Mouse (Mus musculus) embryonic facial prominence, embryonic 11.5 days (tissue): ENCODE measurements at regions not wholly inside any gene's neighbourhood (a gene's known extent, or its start where the extent isn't known, plus 50 kb on each side); places are given as distances from the start of the nearest gene placed in this dataset.

Experiments
- ATAC-seq: fragments of 200-750 bp; cut with Nextera tagmentation; replicated peaks from 2 replicates; pipeline ENCODE4 v1.8.0; 2017; ENCODE audit warnings: low read depth; ENCODE audit not compliant: insufficient number of reproducible peaks, low FRiP score, low TSS enrichment
- DNase-seq: peaks from one replicate; pipeline ENCODE4 v3.0.0-alpha.2; 2015; ENCODE audit warnings: low spot score
- H3K27ac ChIP-seq: fragments of 300-500 bp; sonication (generic); replicated peaks from 2 replicates; pipeline ENCODE4 v1.5.1; 2014; ENCODE audit warnings: mild to moderate bottlenecking, low read depth, low read length, control low read depth
- H3K27me3 ChIP-seq: fragments of 300-500 bp; sonication (generic); 2 replicates; pipeline ENCODE4 v1.6.1; 2014; ENCODE audit warnings: mild to moderate bottlenecking, low read length, moderate library complexity, mixed read lengths; ENCODE audit not compliant: control insufficient read depth, insufficient read depth
- H3K36me3 ChIP-seq: fragments of 300-500 bp; sonication (generic); replicated peaks from 2 replicates; pipeline ENCODE4 v1.6.1; 2014; ENCODE audit warnings: low read depth, mild to moderate bottlenecking, low read length, moderate library complexity, mixed read lengths; ENCODE audit not compliant: control insufficient read depth, insufficient read depth
- H3K4me1 ChIP-seq: fragments of 300-500 bp; sonication (generic); 2 replicates; pipeline ENCODE4 v1.6.1; 2014; ENCODE audit warnings: low read length, mixed read lengths; ENCODE audit not compliant: control insufficient read depth, insufficient read depth
- H3K4me2 ChIP-seq: fragments of 300-500 bp; sonication (generic); 2 replicates; pipeline ENCODE4 v1.6.1; 2014; ENCODE audit warnings: low read depth, mild to moderate bottlenecking, control low read depth, low read length, moderate library complexity
- H3K4me3 ChIP-seq: fragments of 300-500 bp; sonication (generic); 2 replicates; pipeline ENCODE4 v1.5.1; 2014; ENCODE audit warnings: low read depth, low read length, control low read depth
- H3K9ac ChIP-seq: fragments of 300-500 bp; sonication (generic); replicated peaks from 2 replicates; pipeline ENCODE4 v1.6.1; 2014; ENCODE audit warnings: mild to moderate bottlenecking, control low read depth, low read length
- H3K9me3 ChIP-seq: fragments of 300-500 bp; sonication (generic); replicated peaks from 2 replicates; pipeline ENCODE4 v1.6.1; 2016; ENCODE audit warnings: mild to moderate bottlenecking, low read length, inconsistent platforms, mixed read lengths; ENCODE audit not compliant: control insufficient read depth
- WGBS: fragments of 180-500 bp; shearing (Covaris S2); extraction: QIAGEN DNeasy Blood & Tissue Kit; methylation state at CpG from one replicate; pipeline ENCODE4 v1.1.7; 2014; 5-methylcytosine and 5-hydroxymethylcytosine counted together

- H3K9ac ChIP-seq = no peak overlapping the region
- no peaks in the 10 kb centered on the region for H3K36me3 ChIP-seq
- 72% methylated on average over 4 of the region's 4 CpGs for whole genome bisulfite sequencing
- no peak overlapping the region for H3K4me2 ChIP-seq
- ATAC-seq (no peak), DNase-seq (no peak)
- no peaks in the 10 kb centered on the region for H3K4me1 ChIP-seq
- H3K4me3 ChIP-seq = no peak overlapping the region
- H3K27me3 ChIP-seq = no peaks in the 10 kb centered on the region
- no peak overlapping the region for H3K27ac ChIP-seq
- H3K9me3 ChIP-seq = no peaks in the 10 kb centered on the region
Measured at GRCm38 (mm10) chr6:50008074-50008473, 102.0 kb upstream of the Mpp6 start.

- DNase-seq (no peak), ATAC-seq (no peak)
- H3K4me1 ChIP-seq = no peaks in the 10 kb centered on the region
- H3K27me3 ChIP-seq = no peaks in the 10 kb centered on the region
- H3K9ac ChIP-seq = no peak overlapping the region
- no peaks in the 10 kb centered on the region for H3K9me3 ChIP-seq
- no peak overlapping the region for H3K27ac ChIP-seq
- 63% methylated on average over 3 of the region's 3 CpGs for WGBS
- no peak overlapping the region for H3K4me3 ChIP-seq
- H3K36me3 ChIP-seq = no peaks in the 10 kb centered on the region
- no peak overlapping the region for H3K4me2 ChIP-seq
Measured at GRCm38 (mm10) chr6:50008869-50009268, 101.2 kb upstream of the Mpp6 start.

DNA sequence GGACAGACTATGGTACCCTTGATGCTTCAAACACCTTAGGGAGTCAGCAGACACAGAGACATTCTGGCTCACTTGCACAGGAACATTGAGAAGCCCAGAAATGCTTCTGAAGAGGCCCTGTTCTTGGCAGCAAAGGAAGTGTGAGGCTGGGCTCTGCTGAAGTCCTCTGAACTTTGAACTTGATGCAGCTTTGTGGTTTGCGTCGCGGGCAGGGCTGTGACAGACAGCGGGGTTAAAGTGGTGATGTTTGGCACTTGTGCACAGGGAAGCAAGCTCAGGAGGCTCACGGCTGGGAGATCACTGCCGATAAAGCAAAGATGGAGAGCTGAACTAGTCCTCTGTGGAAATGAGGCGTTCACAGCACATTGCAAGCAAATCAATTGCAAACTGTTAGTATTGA, 100.7 kb upstream of the Mpp6 start:
- H3K4me1 ChIP-seq = no peaks in the 10 kb centered on the region
- H3K27ac ChIP-seq = no peak overlapping the region
- WGBS = 70% methylated on average over 7 of the region's 7 CpGs
- H3K4me3 ChIP-seq = no peak overlapping the region
- no peak overlapping the region for H3K4me2 ChIP-seq
- ATAC-seq (no peak), DNase-seq (no peak)
- no peaks in the 10 kb centered on the region for H3K27me3 ChIP-seq
- no peak overlapping the region for H3K9ac ChIP-seq
- H3K36me3 ChIP-seq = no peaks in the 10 kb centered on the region
- no peaks in the 10 kb centered on the region for H3K9me3 ChIP-seq

GRCm38 (mm10) chr6:50009856-50010255, 100.2 kb upstream of the Mpp6 start:
- Histone ChIP-seq H3K9me3 (no peaks in the 10 kb centered on the region), H3K4me3 (no peak overlapping the region), H3K4me2 (no peak overlapping the region), H3K4me1 (no peaks in the 10 kb centered on the region), H3K9ac (no peak overlapping the region), H3K36me3 (no peaks in the 10 kb centered on the region), H3K27ac (no peak overlapping the region), H3K27me3 (no peaks in the 10 kb centered on the region)
- 73% methylated on average over 5 of the region's 5 CpGs for WGBS
- no peak for ATAC-seq
- no peak for DNase-seq

DNA sequence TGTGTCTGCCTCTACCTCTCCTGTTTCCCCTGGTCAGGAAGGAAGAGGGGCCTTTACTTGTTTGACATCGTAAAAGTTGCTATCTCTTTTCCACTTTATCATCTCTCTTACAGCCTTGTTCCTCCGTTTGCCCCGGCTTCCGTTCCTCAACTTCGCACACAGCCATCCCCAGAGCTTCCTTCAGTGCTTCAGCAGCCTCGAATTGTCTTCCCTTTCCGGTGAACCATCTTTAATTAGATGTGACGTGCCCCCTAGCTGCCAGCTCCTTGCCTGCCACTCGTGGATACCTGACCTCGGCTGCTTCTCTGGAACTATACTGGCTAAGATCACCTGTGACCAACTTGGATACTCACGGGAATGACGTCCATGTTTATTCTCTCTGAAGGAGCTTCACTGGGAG, 99.0 kb upstream of the Mpp6 start:
- no peak overlapping the region for H3K4me3 ChIP-seq
- no peaks in the 10 kb centered on the region for H3K9me3 ChIP-seq
- no peak overlapping the region for H3K27ac ChIP-seq
- ATAC-seq (no peak), DNase-seq (no peak)
- H3K9ac ChIP-seq = no peak overlapping the region
- no peaks in the 10 kb centered on the region for H3K4me1 ChIP-seq
- no peak overlapping the region for H3K4me2 ChIP-seq
- 83% methylated on average over 12 of the region's 12 CpGs for WGBS
- H3K36me3 ChIP-seq = no peaks in the 10 kb centered on the region
- H3K27me3 ChIP-seq = no peaks in the 10 kb centered on the region

- Histone ChIP-seq H3K9me3 (no peaks in the 10 kb centered on the region), H3K4me3 (no peak overlapping the region), H3K36me3 (no peaks in the 10 kb centered on the region), H3K9ac (no peak overlapping the region), H3K27ac (no peak overlapping the region), H3K4me1 (no peaks in the 10 kb centered on the region), H3K4me2 (no peak overlapping the region), H3K27me3 (no peaks in the 10 kb centered on the region)
- ATAC-seq (no peak), DNase-seq (no peak)
- 70% methylated on average over 5 of the region's 5 CpGs for WGBS
Measured at GRCm38 (mm10) chr6:50011746-50012453, 98.1 kb upstream of the Mpp6 start.

GRCm38 (mm10) chr6:50013067-50013466, 97.0 kb upstream of the Mpp6 start:
- WGBS = 74% methylated on average over 5 of the region's 5 CpGs
- no peak for ATAC-seq

DNA sequence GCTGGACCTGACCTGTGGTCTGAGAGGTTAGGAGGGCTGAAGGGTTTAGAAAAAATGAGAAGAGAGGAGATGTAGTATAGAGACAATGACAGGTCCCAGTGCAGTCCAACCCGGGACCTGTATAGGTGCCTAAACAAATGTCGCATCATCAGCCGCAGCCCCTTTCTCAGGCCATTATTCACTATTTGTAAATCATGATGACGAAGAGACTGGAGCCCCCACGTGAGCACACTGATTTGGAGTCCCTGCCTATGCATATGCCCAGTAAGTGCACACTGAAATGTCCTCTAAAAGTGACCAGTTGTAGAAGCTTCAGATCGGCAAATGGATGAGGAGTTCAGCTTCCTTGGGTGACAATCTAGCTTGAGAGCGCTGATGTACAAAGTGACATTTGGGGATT, 96.2 kb upstream of the Mpp6 start:
- no peak overlapping the region for H3K9ac ChIP-seq
- H3K4me2 ChIP-seq = no peak overlapping the region
- ATAC-seq = no peak
- no peaks in the 10 kb centered on the region for H3K36me3 ChIP-seq
- no peaks in the 10 kb centered on the region for H3K27me3 ChIP-seq
- no peak overlapping the region for H3K4me3 ChIP-seq
- 88% methylated on average over 7 of the region's 7 CpGs for WGBS
- no peak for DNase-seq
- no peak overlapping the region for H3K27ac ChIP-seq
- no peaks in the 10 kb centered on the region for H3K4me1 ChIP-seq
- no peaks in the 10 kb centered on the region for H3K9me3 ChIP-seq

More at GRCm38 (mm10) chr6:50013067-50013466, 97.0 kb upstream of the Mpp6 start:
- H3K4me3 ChIP-seq = no peak overlapping the region
- no peaks in the 10 kb centered on the region for H3K9me3 ChIP-seq
- H3K4me1 ChIP-seq = no peaks in the 10 kb centered on the region
- H3K9ac ChIP-seq = no peak overlapping the region
- H3K27ac ChIP-seq = no peak overlapping the region
- no peaks in the 10 kb centered on the region for H3K27me3 ChIP-seq
- DNase-seq = no peak
- H3K36me3 ChIP-seq = no peaks in the 10 kb centered on the region
- no peak overlapping the region for H3K4me2 ChIP-seq
